Mouse (Mus musculus) CD4-positive, CD25-positive, alpha-beta regulatory T cell, adult 4 months (primary cell): Measurements from ENCODE around the gene Krt12. TPM values are rescaled to one million over a fixed set of nuclear protein-coding genes. Genes with fewer than 3 reads are reported as not detected.
A peak's percentile ranks its signal among the peaks of the same experiment; 100 is the strongest.

ENCODE experiments used
- ATAC-seq: one replicate; pipeline ENCODE4 v1.8.0; 2017
- polyA plus RNA-seq, 2 experiments: library from polyadenylated mRNA; unstranded; fragments of 100-300 nt; shearing (Covaris generic); gene quantifications; one replicate each; pipeline ENCODE4 v1.2.1; 2017

Gene Krt12
- polyA plus RNA-seq, 2 experiments from 2014 or later, result not detected

DNA sequence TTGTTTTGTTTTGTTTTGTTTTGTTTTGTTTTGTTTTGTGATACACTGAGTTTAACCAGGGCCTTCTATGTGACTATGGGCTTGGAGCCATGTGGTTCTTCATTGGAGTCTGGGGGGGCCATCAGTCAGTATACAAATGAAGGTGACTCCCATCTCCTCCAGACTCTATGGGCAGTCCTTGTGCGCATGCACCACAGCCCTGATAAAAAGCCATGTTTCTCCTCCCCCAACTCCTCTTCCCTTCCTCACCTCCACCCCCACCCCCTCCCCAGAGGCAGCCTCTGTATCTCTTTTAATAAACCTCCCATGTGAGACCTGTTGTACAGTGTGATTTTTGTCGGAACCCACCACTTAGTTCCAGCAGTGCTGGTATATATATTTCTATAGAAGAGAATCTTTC is 25.4 kb downstream of the Krt12 start:
- no peak for ATAC-seq

GRCm38 (mm10) chr11:99396034-99396433 is 26.0 kb downstream of the Krt12 start:
- ATAC-seq, result no peak

GRCm38 (mm10) chr11:99392492-99392891 is 29.6 kb downstream of the Krt12 start:
- no peak for ATAC-seq

DNA sequence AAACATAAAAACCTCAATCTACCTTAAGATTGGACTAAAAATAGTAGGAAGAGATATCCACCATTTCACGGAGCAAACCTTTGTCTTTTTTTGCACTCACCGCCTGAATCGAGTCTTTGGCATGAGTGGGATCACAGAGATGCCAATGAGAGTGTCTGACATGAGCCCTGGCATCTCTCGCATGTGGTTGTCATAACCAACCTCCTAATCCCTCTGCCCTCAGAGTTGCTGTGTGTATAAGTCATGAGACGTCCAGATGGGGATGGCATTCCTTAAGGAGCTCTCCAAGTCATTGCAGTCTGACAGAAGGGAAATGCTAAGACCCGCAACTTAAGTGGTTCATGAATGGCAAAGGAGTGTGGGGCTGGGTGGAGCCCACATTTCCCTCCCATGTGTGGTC is 30.7 kb downstream of the Krt12 start:
- no peak for ATAC-seq

GRCm38 (mm10) chr11:99390866-99391265 is 31.2 kb downstream of the Krt12 start:
- no peak for ATAC-seq

DNA sequence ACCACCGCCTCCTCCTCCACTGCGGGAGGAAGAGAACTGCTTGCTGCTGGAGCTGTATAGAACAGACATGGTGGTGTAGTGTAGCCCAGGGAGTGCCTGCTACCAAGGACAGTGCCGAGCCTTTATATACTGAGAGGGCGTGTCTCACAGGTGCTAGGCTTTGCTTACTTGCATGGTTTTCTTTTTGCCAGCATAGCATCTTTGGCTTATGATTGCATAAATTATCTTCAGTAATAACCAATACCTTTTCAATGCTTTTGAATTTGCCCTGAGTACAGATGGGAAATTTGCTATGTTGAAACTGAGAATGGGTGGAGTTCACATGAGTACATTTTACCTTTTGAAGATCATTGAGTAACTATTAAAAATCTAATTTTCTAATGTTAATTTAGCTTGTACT is 32.8 kb downstream of the Krt12 start, which contains the start of gene Krt10:
Gene Krt10, minus strand, starts transcription at position 101 of the 400 bp plus-strand sequence.
- ATAC-seq, result no peak

GRCm38 (mm10) chr11:99388661-99389060 is 33.4 kb downstream of the Krt12 start:
- ATAC-seq, result no peak

DNA sequence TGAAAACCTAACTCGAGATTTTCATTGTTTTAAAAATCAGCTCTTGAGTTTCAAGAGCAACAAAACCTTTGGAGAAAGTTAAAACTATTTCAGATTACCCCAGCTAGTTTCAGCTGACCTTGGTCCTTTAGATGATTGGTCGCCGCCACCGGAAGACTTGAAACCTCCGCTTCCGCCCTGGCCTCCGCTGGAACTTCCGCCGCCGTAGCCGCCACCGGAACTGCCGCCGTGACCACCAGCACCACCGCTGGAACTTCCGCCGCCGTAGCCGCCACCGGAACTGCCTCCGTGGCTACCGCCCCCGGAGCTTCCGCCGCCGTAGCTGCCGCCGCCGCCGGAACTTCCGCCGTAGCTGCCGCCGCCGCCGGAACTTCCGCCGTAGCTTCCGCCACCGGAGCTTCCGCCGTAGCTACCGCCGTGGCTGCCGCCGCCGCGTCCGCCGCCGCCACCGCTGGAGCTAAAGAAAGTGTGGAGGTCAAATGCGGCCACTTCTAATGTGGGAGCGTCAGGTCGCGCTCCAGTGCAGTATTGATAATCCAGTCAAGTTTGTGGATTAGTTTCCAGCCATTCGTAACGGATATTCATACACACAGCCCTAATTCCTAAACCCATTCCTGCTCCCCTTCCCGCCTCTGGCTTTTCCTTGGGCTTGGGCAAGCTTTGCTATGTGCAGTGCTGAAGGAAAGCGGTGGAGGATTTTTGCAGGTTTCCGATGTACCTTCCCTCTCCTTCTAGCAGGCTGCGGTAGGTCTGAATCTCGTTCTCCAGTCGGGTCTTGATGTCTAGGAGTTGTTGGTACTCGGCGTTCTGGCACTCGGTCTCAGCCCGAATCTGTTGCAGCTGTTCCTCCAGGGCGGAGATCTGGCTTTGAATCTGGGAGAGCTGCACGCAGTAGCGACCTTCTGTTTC is 36.0 kb downstream of the Krt12 start:
- ATAC-seq, result peak; percentile 85

DNA sequence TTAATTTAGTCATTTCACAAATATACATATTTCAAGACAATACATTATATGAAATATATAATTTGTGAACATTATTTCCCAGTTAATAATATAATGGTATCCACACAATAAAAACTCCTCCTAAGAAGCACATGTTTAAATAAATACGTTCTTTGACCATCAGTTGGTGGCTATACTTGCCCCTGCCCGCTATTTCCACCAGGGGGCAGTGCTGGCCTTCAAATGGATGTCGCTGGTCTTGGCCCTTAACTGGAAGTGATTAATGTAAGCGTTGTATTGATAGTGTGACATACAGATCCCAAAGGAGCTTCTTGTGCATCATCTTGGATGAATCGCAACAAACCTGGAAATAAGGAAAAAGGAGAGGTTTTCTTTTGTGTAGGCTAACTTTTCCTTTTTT is 42.5 kb downstream of the Krt12 start:
- ATAC-seq, result no peak

GRCm38 (mm10) chr11:99374803-99375202 is 47.3 kb downstream of the Krt12 start, which contains the start of gene Krt28:
Gene Krt28, minus strand, starts transcription at chr11:99374903.
- no peak for ATAC-seq

- ATAC-seq, result no peak
Measured at GRCm38 (mm10) chr11:99369853-99370451, 52.1 kb downstream of the Krt12 start.

DNA sequence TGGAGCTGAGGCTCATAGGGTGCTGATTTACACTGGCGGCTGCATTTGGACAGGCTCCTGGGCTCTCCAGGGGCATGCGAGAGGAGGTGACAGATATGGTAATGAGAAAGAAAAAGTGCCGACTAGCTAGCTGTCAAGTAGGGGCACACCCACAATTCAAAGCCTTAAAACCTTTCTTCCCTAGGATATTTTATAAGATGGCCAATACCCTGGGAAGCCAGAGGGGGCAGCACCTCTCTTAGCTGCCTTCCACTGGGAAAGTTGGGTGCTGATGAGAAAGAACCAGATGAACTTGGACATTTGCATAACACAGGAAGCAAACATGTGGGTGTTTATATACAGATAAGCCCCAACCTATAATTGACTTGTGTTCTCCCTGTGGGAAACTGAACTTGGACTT is 52.8 kb downstream of the Krt12 start:
- ATAC-seq, result no peak

DNA sequence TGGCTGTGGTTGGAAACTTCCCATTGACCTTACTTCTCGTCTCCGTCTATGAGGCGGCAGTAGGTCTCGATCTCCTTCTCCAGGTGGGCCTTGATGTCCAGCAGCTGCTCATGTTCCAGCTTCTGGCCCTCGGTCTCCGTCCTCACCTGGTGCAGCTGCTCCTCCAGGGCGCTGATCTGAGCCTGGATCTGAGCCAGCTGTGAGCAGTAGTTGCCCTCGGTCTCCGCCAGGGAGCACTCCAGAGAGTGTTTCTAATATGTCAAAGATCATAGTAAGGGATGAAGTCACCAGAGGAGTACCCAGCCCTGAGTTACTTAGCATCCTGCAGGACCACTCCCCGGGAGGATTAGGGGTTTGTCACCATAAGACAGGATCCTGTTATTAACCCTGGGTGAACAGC is 55.3 kb downstream of the Krt12 start:
- ATAC-seq, result no peak

Other genes with a start within 250 kb of the Krt12 start
- 100 to 1,000 TPM; 179 to 201 TPM for gene Smarce1, start 191.2 kb downstream of the Krt12 start, polyA plus RNA-seq
- 1 to 10 TPM; 1.4 to 2.1 TPM for gene Krt222, start 178.2 kb downstream of the Krt12 start, polyA plus RNA-seq
- gene Krt24, start 137.0 kb downstream of the Krt12 start, polyA plus RNA-seq, result not detected
- gene Krt25, start 99.3 kb downstream of the Krt12 start, polyA plus RNA-seq, result not detected
- not detected for gene Krt26, start 84.3 kb downstream of the Krt12 start, polyA plus RNA-seq
- gene Krt27, start 71.2 kb downstream of the Krt12 start, polyA plus RNA-seq, result not detected
- not detected for gene Krt28, start 47.4 kb downstream of the Krt12 start, polyA plus RNA-seq
- 1 to 10 TPM; 8.8 to 9.7 TPM for gene Krt10, start 32.9 kb downstream of the Krt12 start, polyA plus RNA-seq
- gene Krt20, start 15.9 kb upstream of the Krt12 start, polyA plus RNA-seq, result not detected
- gene Krt23, start 70.9 kb upstream of the Krt12 start, polyA plus RNA-seq, result not detected
- not detected for gene Krt39, start 99.1 kb upstream of the Krt12 start, polyA plus RNA-seq
- gene Krt40, start 120.9 kb upstream of the Krt12 start, polyA plus RNA-seq, result not detected
- gene Krtap3-3, start 128.6 kb upstream of the Krt12 start, polyA plus RNA-seq, result not detected
- not detected for gene Krtap3-2, start 134.6 kb upstream of the Krt12 start, polyA plus RNA-seq
- not detected for gene Gm11939, start 137.2 kb upstream of the Krt12 start, polyA plus RNA-seq
- gene Krtap3-1, start 144.4 kb upstream of the Krt12 start, polyA plus RNA-seq, result not detected
- not detected for gene Krtap1-5, start 158.8 kb upstream of the Krt12 start, polyA plus RNA-seq
- gene Krtap1-4, start 161.4 kb upstream of the Krt12 start, polyA plus RNA-seq, result not detected
- gene Krtap1-3, start 169.1 kb upstream of the Krt12 start, polyA plus RNA-seq, result not detected
- gene Krtap9-3, start 175.8 kb upstream of the Krt12 start, polyA plus RNA-seq, result not detected
- gene Gm11938, start 181.0 kb upstream of the Krt12 start, polyA plus RNA-seq, result not detected
- gene Gm11937, start 187.9 kb upstream of the Krt12 start, polyA plus RNA-seq, result not detected
- not detected for gene Krtap2-4, start 192.6 kb upstream of the Krt12 start, polyA plus RNA-seq
- not detected for gene Gm11562, start 198.2 kb upstream of the Krt12 start, polyA plus RNA-seq
- gene Krtap4-1, start 206.0 kb upstream of the Krt12 start, polyA plus RNA-seq, result not detected
- gene Krtap4-2, start 212.8 kb upstream of the Krt12 start, polyA plus RNA-seq, result not detected
- not detected for gene Krtap4-7, start 221.8 kb upstream of the Krt12 start, polyA plus RNA-seq
- not detected for gene Gm11555, start 228.0 kb upstream of the Krt12 start, polyA plus RNA-seq
- not detected for gene Gm11563, start 236.7 kb upstream of the Krt12 start, polyA plus RNA-seq
- gene Krtap4-6, start 243.7 kb upstream of the Krt12 start, polyA plus RNA-seq, result not detected